Mouse (Mus musculus) cortical plate, adult 2 months (tissue): ENCODE results near the gene Ubn2. TPM values are rescaled to one million over a fixed set of nuclear protein-coding genes. Genes with fewer than 3 reads are reported as not detected.
A peak's percentile ranks its signal among the peaks of the same experiment; 100 is the strongest.

ENCODE experiments used
- H3K27ac ChIP-seq: fragments of 200-500 bp; 2 replicates; pipeline ENCODE4 v1.5.1; 2012; ENCODE audit warnings: low read length, control low read depth, inconsistent platforms; ENCODE audit not compliant: insufficient read depth
- H3K4me1 ChIP-seq: fragments of 200-500 bp; 2 replicates; pipeline ENCODE4 v1.6.1; 2011; ENCODE audit warnings: low read length; ENCODE audit not compliant: control insufficient read depth, insufficient read depth
- H3K4me3 ChIP-seq: fragments of 200-500 bp; 2 replicates; pipeline ENCODE4 v1.5.1; 2011; ENCODE audit warnings: mild to moderate bottlenecking, low read length, control low read depth; ENCODE audit not compliant: insufficient read depth
- CTCF ChIP-seq: fragments of 200-500 bp; IDR thresholded peaks from 2 replicates; pipeline ENCODE4 v1.5.1; 2011; ENCODE audit warnings: mild to moderate bottlenecking, control low read depth, low read length; ENCODE audit not compliant: insufficient read depth; ENCODE audit errors: extremely low read depth
- POLR2A ChIP-seq: fragments of 200-500 bp; IDR thresholded peaks from 2 replicates; pipeline ENCODE4 v1.6.1; 2011; ENCODE audit warnings: mild to moderate bottlenecking, low read length, control low read depth; ENCODE audit not compliant: insufficient read depth; ENCODE audit errors: extremely low read depth
- polyA plus RNA-seq: library from polyadenylated mRNA; depleted of rRNA; stranded (reverse); fragments of >200 nt; gene quantifications from 2 replicates; pipeline ENCODE4 v1.2.3, GENCODE M21; 2012; rRNA removed

The Ubn2 gene
- polyA plus RNA-seq, 1 experiment: 21.9 TPM

DNA sequence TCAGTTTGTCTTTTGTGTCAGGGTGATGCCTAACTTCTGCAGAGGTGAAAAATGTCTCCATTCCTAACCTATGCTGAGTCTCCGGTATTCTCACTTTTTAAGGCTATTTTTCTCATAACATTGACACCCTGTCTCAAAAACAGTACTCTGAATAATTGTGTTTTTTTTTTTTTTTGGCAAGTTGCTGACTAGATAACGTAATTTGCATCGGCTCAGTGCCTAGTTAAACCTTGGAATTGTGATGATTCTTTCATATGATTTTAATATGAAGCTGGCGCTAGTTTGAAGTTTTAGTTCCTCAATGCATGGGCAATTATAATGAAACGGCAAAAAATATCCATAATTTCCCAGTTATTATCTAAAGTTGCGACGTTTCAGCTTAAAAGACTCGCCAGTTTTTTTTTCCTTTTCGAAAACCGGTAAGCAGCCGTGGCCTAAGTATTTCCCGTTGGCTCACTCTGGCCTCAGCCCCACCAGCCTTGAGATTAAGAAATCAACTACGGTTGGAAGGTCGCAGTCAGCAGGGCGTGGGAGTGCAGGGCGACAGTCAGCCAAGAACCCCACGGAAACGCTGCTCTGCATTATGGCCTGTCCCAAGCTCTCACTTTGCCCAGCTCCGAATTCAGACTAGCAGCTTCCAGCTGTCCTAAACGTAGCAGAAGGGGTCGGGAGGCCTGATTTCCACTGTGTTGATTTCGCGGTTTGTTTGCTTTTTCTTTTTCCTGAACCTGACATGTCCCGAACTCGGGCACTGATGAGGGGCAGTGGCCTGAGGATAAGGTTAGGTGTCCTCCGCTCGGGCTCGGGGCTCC lies 116.7 kb downstream of the Ubn2 start:
- H3K4me3 ChIP-seq: peak overlapping the region; percentile 86
- H3K27ac ChIP-seq: peak overlapping the region; percentile 78
- H3K4me1 ChIP-seq: peaks cover 3% of the 10 kb centered on the region; the same call in 1 of the 2 replicates
- TF ChIP-seq POLR2A (peak; percentile 22; the same call in 1 of the 2 replicates), CTCF (no peak)

DNA sequence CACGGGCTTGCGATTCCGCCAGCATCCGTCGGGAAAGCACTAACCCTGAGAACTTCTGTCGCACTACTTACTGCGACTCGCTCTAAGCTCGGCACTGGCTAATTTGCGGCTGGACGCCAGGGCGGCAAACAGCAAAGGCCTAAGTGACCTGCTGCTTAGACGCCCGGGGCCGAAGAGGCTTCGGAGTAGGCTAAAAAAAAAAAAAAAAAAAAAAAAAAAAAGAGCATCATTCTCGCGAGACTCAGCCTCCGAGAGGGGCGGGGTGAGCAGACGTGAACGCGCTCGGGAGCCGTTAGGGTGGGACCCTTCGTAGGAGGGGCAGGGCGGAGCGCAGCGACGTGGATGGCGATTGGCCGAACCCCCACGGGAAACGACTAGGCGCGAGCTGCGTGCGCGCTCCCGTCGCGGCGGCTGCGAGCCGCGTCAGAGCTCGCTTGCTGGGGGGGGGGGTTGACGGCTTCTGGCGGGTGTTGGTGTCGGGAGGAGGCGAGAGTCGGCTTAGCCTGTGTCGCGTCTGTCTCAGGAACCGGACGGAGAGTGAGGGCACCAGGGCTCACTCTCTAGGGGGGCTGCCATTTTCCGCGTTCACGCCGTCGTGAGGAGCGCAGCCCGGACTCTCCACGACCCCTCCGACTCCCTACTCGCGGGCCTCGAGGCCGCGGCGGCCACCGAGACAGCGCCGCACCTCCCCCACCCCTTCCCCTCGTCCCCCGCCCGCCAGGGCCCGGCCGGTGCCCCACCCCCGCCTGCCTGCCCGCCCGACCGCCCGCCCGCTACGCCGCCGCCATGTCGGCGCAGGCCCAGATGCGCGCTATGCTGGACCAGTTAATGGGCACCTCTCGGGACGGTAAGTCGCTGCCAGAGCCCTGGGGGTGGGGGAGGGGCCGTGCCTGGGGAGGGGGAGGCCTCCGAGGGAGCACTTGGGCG lies 117.6 kb downstream of the Ubn2 start, which contains the start of gene Luc7l2:
Luc7l2 (plus strand) TSS at position 273 of the 927 bp plus-strand sequence.
- Histone ChIP-seq H3K4me1 (peaks cover 3% of the 10 kb centered on the region; the same call in 1 of the 2 replicates), H3K4me3 (peak within 1 kb of the TSS; percentile 86), H3K27ac (peak within 1 kb of the TSS; percentile 97)
- TF ChIP-seq CTCF (no peak), POLR2A (peak; percentile 76)

DNA sequence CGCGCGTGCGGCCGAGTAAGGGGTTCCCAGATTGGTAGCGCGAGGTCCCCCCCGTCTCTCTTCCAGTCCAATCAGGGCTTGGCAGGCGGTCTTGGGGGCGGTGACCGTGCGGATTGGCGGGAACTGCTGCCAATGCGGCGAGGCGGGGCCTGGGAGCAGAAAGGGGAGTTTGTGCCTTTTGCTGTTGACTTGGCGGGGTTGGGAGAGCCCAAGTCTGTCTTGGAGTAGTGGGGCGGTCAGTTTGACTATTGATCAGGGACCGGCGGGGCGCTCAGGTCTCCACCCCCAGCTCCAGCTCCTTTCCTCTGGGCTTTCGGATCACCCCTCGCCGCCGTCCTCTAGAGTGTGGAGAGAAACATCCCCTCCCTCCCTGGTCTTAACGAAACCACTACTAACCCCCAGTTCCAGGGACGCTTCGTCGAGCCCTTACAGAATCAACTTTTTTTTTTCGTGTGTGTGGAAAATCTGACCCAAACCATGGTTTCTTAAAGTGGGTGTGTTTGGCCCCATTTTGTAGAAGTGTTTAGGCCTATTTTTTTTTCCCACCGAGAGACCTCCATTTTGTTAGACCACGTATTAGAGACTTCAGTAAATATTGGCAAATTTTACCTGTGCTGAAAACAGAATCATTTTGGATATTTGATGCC lies 118.4 kb downstream of the Ubn2 start:
- Histone ChIP-seq H3K27ac (no peak overlapping the region), H3K4me3 (peak overlapping the region; percentile 86), H3K4me1 (peaks cover 3% of the 10 kb centered on the region; the same call in 1 of the 2 replicates)
- TF ChIP-seq CTCF (no peak), POLR2A (no peak; the same call in 1 of the 2 replicates)

DNA sequence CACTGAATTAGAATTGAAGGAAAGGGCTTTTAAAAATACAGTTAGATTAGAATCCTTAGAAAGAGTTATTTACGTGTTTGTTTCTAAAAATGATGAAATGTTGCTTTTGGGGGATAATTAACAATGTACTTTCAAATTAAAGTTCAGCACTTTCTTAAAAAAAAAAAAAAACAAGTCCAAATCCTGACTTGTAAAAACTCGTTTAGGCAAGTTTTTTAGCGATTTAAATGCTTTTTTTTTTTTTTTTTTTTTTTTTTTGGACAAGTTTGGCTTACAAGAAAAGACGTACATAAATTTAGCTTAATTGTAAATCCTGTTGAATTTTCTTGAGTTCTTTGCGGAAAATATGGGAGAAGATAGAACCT lies 118.9 kb downstream of the Ubn2 start:
- TF ChIP-seq CTCF: no peak
- peaks cover 3% of the 10 kb centered on the region; the same call in 1 of the 2 replicates for H3K4me1 ChIP-seq
- H3K4me3 ChIP-seq: peak overlapping the region; percentile 86; the same call in 1 of the 2 replicates
- H3K27ac ChIP-seq: no peak overlapping the region

Other genes with a start within 250 kb of the Ubn2 start
- gene D630045J12Rik, start 179.9 kb upstream of the Ubn2 start, polyA plus RNA-seq: 19.5 and 20.4 TPM in 2 replicates
- 3.3 and 3.4 TPM in 2 replicates for gene Zc3hav1l, start 134.7 kb upstream of the Ubn2 start, polyA plus RNA-seq
- 3.3 and 3.5 TPM in 2 replicates for gene Zc3hav1, start 79.3 kb upstream of the Ubn2 start, polyA plus RNA-seq
- 5.9 and 6.4 TPM in 2 replicates for gene Ttc26, start 52.5 kb upstream of the Ubn2 start, polyA plus RNA-seq
- 127 and 132 TPM in 2 replicates for gene Fmc1, start 99.6 kb downstream of the Ubn2 start, polyA plus RNA-seq
- gene Luc7l2, start 117.4 kb downstream of the Ubn2 start, polyA plus RNA-seq: 167 and 188 TPM in 2 replicates
- 0.34 and 0.48 TPM in 2 replicates for gene Klrg2, start 203.3 kb downstream of the Ubn2 start, polyA plus RNA-seq
- gene Clec2l, start 229.1 kb downstream of the Ubn2 start, polyA plus RNA-seq: 116 and 117 TPM in 2 replicates